Comparison of ENCODE assay signal across 8 mouse cellular contexts in the genomic region with DNA sequence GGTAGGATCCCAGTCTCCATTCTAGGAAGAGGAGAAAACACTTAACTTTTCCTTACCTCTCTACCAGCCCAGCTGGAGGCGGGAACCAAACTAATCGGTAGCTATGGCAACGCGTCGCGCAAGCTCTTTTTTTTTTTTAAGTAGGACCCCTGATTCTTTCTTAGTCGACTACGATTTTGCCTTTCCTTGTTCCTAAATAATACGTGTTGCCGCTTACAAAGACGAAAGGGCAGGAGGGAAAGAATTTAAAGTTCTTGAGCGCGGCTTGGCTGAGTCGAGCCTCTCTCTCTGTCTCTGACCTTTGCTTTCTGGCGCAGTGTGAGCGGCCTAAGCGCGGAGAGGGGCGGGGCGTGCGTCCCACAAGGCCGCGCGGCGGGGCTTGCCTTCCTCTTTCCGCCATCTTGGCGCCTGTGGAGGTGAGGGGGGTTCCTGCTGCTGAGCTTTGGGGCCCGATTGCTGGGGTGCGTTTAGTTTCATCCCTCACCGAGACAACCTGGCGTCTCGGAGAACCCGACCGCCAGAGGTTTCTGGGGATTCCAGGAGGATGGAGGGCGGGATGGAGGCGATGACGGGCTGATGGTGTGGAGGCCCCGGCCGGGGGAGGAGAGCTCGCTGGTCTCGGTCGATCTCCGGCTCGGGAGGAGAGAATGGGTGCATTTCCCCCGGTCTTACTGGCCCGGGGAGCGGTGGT. TPM values are rescaled to one million over a fixed set of nuclear protein-coding genes. Genes with fewer than 3 reads are reported as not detected.
DNase-seq lines count a peak whose midpoint lies in the region; ATAC-seq lines count a peak whose summit lies in the region.

A gene (minus strand): TSS at position 124 of the 691 bp plus-strand sequence.
A gene (plus strand): TSS at position 359 of the 691 bp plus-strand sequence.

- peak; percentile 95 for ATAC-seq in hindbrain, embryonic 13.5 days (ENCODE audit: low FRiP score)

- H3K9me3 ChIP-seq in hindbrain, embryonic 13.5 days: no peaks in the 10 kb centered on the region

- H3K4me3 ChIP-seq in hindbrain, embryonic 13.5 days: peak within 1 kb of the TSS; percentile 96

- peak; percentile 91 for DNase-seq in NIH3T3 (ENCODE audit: low read depth)
- DNase-seq in cerebellum, postnatal 10 days: peak; percentile 95
- DNase-seq in frontal cortex, postnatal 14 days (ENCODE audit: low spot score in 2 of 2): peak; percentile 82 to 88
- peak; percentile 82 to 93 for DNase-seq in layer of hippocampus, postnatal 25 days (ENCODE audit: extremely low spot score in 1 of 2, low spot score in 1 of 2)
- peak; percentile 88 for DNase-seq in lung, postnatal 25 days (ENCODE audit: low spot score)
- peak; percentile 94 for DNase-seq in retina, embryonic 14.5 days (ENCODE audit: low spot score)
- DNase-seq in thymus, postnatal 4 days: peak; percentile 94

- peak within 1 kb of the TSS; percentile 78 for H3K4me2 ChIP-seq in hindbrain, embryonic 13.5 days

- H3K9ac ChIP-seq in hindbrain, embryonic 13.5 days: peak within 1 kb of the TSS; percentile 97

- H3K27me3 ChIP-seq in hindbrain, embryonic 13.5 days: no peaks in the 10 kb centered on the region

- H3K4me1 ChIP-seq in hindbrain, embryonic 13.5 days (replicated peaks): peaks cover 31% of the 10 kb centered on the region

- peaks cover 33% of the 10 kb centered on the region for H3K36me3 ChIP-seq in hindbrain, embryonic 13.5 days

- peak within 1 kb of the TSS; percentile 91 for H3K27ac ChIP-seq in hindbrain, embryonic 13.5 days

- WGBS in hindbrain, embryonic 13.5 days: under 1% methylated on average over 47 of the region's 47 CpGs

RNA-seq across cellular contexts. Expression of the first gene that starts in this region (rescaled TPM):
- polyA plus RNA-seq in hindbrain, embryonic 13.5 days (2015; fragmentation: Nextera tagmentation; extraction: Ambion mirVana): 6.4 and 6.8 TPM in 2 replicates
- 1 to 10 TPM; 3.3 to 4.0 TPM for total RNA-seq in layer of hippocampus, postnatal 25 days (2021)

RNA-seq across cellular contexts. Expression of the second gene that starts in this region (rescaled TPM):
- 566 and 585 TPM in 2 replicates for polyA plus RNA-seq in hindbrain, embryonic 13.5 days (2015; fragmentation: Nextera tagmentation; extraction: Ambion mirVana)
- total RNA-seq in layer of hippocampus, postnatal 25 days (2021): 100 to 1,000 TPM; 262 to 293 TPM

Comparison
In these comparisons a context has a peak if more than half of its experiments do, and no peak if none do; other contexts are left out.
1. Peak in every context shown above with its lines: DNase-seq, ATAC-seq, H3K4me3 ChIP-seq and H3K27ac ChIP-seq.